Mouse (Mus musculus): Measurements from ENCODE around the gene Cadm2. TPM values are rescaled to one million over a fixed set of nuclear protein-coding genes. Genes with fewer than 3 reads are reported as not detected.

Cadm2 gene
- polyA plus RNA-seq, 1 experiment from 2014 or later: 0.25 TPM

DNA sequence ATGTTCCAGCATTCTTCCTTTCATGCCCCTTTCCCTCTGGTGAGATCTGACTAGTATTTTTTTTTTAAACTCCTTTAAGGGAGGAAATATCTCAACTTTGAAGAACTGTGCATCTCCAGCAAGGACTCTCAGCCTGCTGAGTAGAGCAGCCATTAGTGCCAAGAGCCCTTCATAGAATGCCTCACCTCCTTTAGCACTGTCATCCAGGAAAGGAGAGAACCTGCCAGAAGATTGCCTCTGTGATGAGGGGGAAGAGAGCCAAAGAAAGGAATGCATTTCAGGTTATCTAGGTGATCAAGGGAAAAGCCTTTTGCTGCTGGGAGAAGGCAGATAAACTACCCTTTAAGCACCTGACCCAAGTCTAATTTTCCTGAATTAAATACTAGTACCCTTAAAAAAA is 943.5 kb downstream of the Cadm2 start:
- no peak for ATAC-seq (ENCODE audit: extremely low read depth, insufficient number of reproducible peaks, low FRiP score, low TSS enrichment)
- no peaks in the 10 kb centered on the region for H3K9me3 ChIP-seq

DNA sequence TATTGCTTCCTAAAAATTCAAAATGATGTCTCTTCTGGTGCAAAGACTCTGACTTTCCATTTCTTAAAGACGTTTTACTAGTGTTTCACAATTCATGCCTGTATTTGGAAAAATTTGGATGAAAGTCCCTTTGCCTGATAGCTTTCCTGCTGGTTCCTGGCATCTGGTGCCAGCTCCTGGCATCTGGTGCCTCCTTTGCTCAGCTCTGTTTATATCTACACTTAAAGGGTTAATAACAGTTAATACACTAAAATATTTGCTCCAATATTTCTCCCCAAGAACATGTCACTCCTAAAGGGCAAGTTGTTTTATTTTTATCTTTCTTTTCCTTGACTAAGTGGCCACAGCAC is 969.7 kb downstream of the Cadm2 start:
- H3K4me3 ChIP-seq: no peak overlapping the region
- H3K36me3 ChIP-seq: no peaks in the 10 kb centered on the region
- no peak for ATAC-seq (ENCODE audit: extremely low read depth, insufficient number of reproducible peaks, low FRiP score, low TSS enrichment)
- H3K27me3 ChIP-seq (replicated peaks): no peaks in the 10 kb centered on the region
- H3K9ac ChIP-seq: no peak overlapping the region
- H3K27ac ChIP-seq (replicated peaks): no peak overlapping the region
- H3K4me2 ChIP-seq: no peak overlapping the region
- no peaks in the 10 kb centered on the region for H3K4me1 ChIP-seq
- 50% methylated on average over 1 of the region's 1 CpGs for WGBS
- H3K9me3 ChIP-seq: no peaks in the 10 kb centered on the region

More for the DNA sequence above, 943.5 kb downstream of the Cadm2 start:
- Histone ChIP-seq H3K36me3 (no peaks in the 10 kb centered on the region), H3K4me2 (no peak overlapping the region), H3K4me3 (no peak overlapping the region), H3K4me1 (no peaks in the 10 kb centered on the region), H3K27me3 (replicated peaks) (no peaks in the 10 kb centered on the region), H3K27ac (replicated peaks) (no peak overlapping the region), H3K9ac (no peak overlapping the region)

DNA sequence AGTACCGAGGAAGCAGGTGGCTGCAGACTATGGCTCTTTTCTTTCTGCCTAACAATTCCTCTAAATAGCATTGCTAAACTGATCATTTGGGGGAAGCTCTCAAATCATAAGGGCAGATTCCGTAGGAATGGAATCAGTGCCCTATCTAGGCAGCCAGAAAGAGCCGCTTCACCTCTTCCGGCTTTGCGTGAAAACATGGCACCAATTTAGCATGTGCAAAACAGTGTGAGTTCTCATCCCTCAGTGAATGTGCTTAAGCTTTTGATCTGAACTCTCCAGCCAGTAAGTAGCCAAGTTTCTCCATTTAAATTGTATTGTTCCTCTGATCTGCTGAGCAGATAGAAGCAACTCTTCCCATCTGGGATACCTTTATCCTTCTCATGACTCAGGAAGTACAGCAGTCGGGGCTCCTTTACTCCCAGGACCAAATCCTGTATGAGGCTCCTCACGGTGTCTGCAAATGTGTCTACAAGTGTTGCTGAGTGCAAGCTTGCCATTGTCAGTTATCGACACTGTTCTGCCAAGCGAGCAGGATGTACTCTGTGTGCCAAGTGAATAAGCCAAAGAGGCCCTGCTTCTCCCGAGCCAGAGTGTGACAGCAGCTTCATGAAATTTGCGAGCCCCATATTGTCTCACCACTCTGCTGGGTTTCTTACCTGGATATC is 970.2 kb downstream of the Cadm2 start:
- WGBS: 78% methylated on average over 11 of the region's 11 CpGs
- H3K4me2 ChIP-seq: no peak overlapping the region

DNA sequence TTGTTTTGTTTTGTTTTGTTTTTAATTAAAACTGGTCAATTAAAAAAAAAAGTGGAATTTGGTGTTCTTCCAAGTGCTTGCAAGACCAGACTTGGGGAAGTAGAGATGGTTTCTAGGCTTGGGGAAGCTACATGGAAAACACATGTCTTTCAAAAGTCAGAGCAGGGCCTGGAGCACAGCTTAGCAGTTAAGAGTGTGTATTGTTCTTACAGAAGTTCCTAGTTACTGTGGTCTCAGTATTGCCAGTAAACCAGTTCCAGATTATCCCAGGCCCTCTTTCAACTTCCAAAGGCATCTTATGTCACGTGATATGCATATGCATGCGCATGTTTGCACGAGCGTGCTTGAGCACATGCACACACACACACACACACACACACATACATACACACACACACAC is 972.9 kb downstream of the Cadm2 start:
- Histone ChIP-seq H3K27ac (replicated peaks) (no peak overlapping the region), H3K4me2 (no peak overlapping the region), H3K4me3 (no peak overlapping the region), H3K9me3 (no peaks in the 10 kb centered on the region), H3K4me1 (no peaks in the 10 kb centered on the region), H3K9ac (no peak overlapping the region), H3K36me3 (no peaks in the 10 kb centered on the region), H3K27me3 (replicated peaks) (no peaks in the 10 kb centered on the region)
- WGBS: 86% methylated on average over 4 of the region's 4 CpGs
- no peak for ATAC-seq (ENCODE audit: extremely low read depth, insufficient number of reproducible peaks, low FRiP score, low TSS enrichment)

More for the DNA sequence above, 970.2 kb downstream of the Cadm2 start:
- H3K27ac ChIP-seq (replicated peaks): no peak overlapping the region
- H3K4me1 ChIP-seq: no peaks in the 10 kb centered on the region
- no peak overlapping the region for H3K9ac ChIP-seq
- no peaks in the 10 kb centered on the region for H3K9me3 ChIP-seq
- H3K27me3 ChIP-seq (replicated peaks): no peaks in the 10 kb centered on the region
- no peaks in the 10 kb centered on the region for H3K36me3 ChIP-seq
- no peak overlapping the region for H3K4me3 ChIP-seq
- no peak for ATAC-seq (ENCODE audit: extremely low read depth, insufficient number of reproducible peaks, low FRiP score, low TSS enrichment)

DNA sequence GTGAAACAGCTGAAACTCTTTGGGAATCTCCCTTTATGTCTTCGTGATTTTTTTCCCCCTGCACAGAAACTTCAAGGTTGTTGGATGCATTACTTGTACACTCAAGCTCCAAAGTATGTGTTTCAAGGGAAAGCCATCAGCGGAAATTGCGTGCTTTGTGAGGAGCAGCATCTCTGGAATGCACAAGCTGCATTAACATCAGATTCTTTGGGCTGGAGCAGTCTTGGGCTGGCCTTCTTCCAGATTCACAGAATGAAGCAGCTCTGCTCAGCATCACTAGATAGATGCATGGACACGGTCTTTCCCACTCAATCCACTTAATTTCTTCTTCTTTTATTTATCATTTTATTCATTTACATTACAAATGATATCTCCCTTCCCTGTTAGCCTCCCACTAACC is 977.1 kb downstream of the Cadm2 start:
- H3K4me1 ChIP-seq: no peaks in the 10 kb centered on the region
- no peaks in the 10 kb centered on the region for H3K36me3 ChIP-seq
- no peak overlapping the region for H3K4me3 ChIP-seq
- no peaks in the 10 kb centered on the region for H3K27me3 ChIP-seq (replicated peaks)
- H3K9ac ChIP-seq: no peak overlapping the region
- no peak overlapping the region for H3K27ac ChIP-seq (replicated peaks)
- H3K4me2 ChIP-seq: no peak overlapping the region
- ATAC-seq (ENCODE audit: extremely low read depth, insufficient number of reproducible peaks, low FRiP score, low TSS enrichment): no peak
- WGBS: 62% methylated on average over 4 of the region's 4 CpGs
- H3K9me3 ChIP-seq: no peaks in the 10 kb centered on the region

DNA sequence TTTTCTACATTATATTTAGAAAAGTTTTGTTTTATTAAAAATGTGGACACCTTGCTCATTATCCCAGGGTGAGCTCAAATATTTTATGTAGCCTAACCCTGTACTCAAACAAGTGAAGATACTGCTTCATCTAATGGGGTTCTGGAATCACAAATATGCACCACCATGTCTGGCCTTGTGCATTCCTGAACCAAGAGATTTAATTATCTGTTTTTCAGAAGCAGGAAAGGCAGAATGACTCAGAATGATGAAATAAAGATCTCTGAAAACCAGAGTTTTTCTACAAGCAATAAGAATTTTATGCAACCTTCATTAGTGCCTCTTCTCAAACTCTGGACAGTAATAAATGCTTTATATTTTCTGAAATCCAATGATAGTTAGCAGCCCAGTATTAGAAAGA is 993.2 kb downstream of the Cadm2 start:
- Histone ChIP-seq H3K27me3 (replicated peaks) (no peaks in the 10 kb centered on the region), H3K4me1 (no peaks in the 10 kb centered on the region), H3K4me2 (no peak overlapping the region), H3K27ac (replicated peaks) (no peak overlapping the region), H3K9me3 (no peaks in the 10 kb centered on the region), H3K4me3 (no peak overlapping the region), H3K36me3 (no peaks in the 10 kb centered on the region), H3K9ac (no peak overlapping the region)
- ATAC-seq (ENCODE audit: extremely low read depth, insufficient number of reproducible peaks, low FRiP score, low TSS enrichment): no peak

DNA sequence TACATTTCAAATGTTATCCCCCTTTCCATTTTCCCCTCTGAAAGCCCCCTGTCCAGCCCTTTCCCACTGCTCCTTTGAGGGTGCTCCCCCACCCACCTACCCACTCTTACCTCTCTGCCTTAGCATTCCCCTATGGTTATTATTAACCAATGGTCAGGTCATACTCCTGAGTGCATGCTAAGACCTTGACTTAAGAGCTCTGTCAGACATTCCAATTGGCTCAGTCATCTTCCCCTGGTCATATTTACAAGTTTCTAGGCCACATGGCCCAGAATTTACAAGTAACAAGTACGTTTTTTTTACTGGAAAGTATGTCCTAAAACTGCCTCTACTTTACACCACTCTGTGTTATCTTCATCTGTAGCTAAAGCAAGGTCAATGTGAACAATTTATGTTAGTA is 998.3 kb downstream of the Cadm2 start:
- Histone ChIP-seq H3K4me2 (no peak overlapping the region), H3K9ac (no peak overlapping the region), H3K4me3 (no peak overlapping the region), H3K27ac (replicated peaks) (no peak overlapping the region), H3K36me3 (no peaks in the 10 kb centered on the region), H3K4me1 (no peaks in the 10 kb centered on the region), H3K27me3 (replicated peaks) (no peaks in the 10 kb centered on the region), H3K9me3 (no peaks in the 10 kb centered on the region)
- WGBS: 43% methylated on average over 1 of the region's 1 CpGs
- ATAC-seq (ENCODE audit: extremely low read depth, insufficient number of reproducible peaks, low FRiP score, low TSS enrichment): no peak

DNA sequence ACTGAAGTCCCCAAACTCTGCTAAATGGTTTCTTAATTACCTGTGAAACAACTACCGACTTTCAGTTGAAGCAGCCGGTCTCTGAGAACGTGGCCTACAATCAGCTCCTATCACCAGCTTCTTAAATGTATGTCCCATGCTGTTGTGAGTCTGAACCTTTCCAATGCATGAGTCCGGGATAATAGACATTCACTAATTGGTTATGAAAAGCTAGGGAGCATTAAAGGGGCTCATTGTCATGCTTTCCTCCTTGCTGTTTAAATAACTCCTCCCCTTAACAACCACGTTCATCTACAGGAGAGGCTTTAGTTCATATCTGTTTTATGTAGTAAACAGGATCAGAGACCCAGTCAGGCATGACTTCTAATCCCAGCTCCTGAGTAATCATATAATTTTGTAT is 1008.1 kb downstream of the Cadm2 start:
- WGBS: 68% methylated on average over 5 of the region's 5 CpGs
- no peak overlapping the region for H3K4me2 ChIP-seq

More for the DNA sequence above, 1008.1 kb downstream of the Cadm2 start:
- Histone ChIP-seq H3K27me3 (replicated peaks) (no peaks in the 10 kb centered on the region), H3K4me3 (no peak overlapping the region), H3K27ac (replicated peaks) (no peak overlapping the region), H3K9me3 (no peaks in the 10 kb centered on the region), H3K36me3 (no peaks in the 10 kb centered on the region), H3K4me1 (no peaks in the 10 kb centered on the region), H3K9ac (no peak overlapping the region)
- ATAC-seq (ENCODE audit: extremely low read depth, insufficient number of reproducible peaks, low FRiP score, low TSS enrichment): no peak
